Mouse (Mus musculus) layer of hippocampus, postnatal 36 days (tissue): ENCODE results near the gene Aoah. TPM values are rescaled to one million over a fixed set of nuclear protein-coding genes. Genes with fewer than 3 reads are reported as not detected.

ENCODE experiments used
- DNase-seq, 2 experiments: peaks; one replicate each; pipeline ENCODE4 v3.0.0; 2022
- total RNA-seq, 2 experiments: library from RNA; stranded (reverse); gene quantifications; 2 replicates each; pipeline ENCODE4 v1.2.3; 2021

The Aoah gene
- total RNA-seq, 2 experiments from 2014 or later = 0.30 TPM; not detected in 1

DNA sequence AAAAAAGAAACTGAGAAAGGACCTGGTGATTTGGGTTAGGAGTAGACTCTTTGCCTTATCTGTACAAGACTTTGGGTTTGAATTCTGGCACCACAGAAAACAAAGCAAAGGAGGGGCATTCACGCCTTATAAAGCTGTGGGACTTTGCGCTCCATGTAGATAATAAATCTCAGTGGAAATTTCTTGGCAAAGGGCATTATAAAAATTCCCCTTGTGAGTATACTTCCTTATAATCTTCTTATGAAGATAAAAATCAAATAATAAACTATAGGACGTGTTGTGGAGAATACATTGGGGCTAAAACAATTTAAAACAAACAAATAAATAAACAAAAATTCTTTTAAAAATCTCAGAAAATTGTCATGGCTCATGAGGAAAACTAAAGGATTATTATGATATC is 280.9 kb downstream of the Aoah start, which contains the start of gene Olfr1370:
Gene Olfr1370, minus strand, starts transcription at position 101 of the 400 bp plus-strand sequence.
- DNase-seq = no peak

DNA sequence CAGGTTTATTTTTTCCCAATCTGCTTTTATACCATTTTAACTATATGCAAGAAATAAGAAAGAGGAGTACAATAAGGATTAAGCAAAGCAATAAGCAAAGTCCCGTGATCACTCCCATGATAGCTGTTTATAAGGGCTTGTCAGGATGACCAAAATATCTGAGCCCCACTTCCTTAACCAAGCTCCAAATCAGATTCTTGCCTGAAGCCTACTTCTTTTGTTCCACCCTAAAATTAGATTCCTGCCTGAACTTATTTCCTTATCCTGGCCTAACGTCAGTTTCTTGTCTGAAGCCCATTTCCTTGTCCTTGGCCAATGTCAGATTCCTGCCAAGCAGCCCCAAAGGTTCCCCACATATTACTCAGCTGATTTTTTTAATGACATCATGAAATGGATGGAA is 288.8 kb downstream of the Aoah start:
- no peak for DNase-seq
